Mouse (Mus musculus) natural killer cell, adult 2 months (primary cell): ENCODE results near the gene Mgat2.
"Not testable (repeated sequence)": the region's sequence is repeated elsewhere in the genome, so short reads cannot be mapped to it uniquely, and the experiment has no call there.

Source experiments
- DNase-seq, 2 experiments: peaks; one replicate each; pipeline ENCODE4 v3.0.0; 2022; ENCODE audit warnings: low spot score in 2 of 2

Gene Mgat2

DNA sequence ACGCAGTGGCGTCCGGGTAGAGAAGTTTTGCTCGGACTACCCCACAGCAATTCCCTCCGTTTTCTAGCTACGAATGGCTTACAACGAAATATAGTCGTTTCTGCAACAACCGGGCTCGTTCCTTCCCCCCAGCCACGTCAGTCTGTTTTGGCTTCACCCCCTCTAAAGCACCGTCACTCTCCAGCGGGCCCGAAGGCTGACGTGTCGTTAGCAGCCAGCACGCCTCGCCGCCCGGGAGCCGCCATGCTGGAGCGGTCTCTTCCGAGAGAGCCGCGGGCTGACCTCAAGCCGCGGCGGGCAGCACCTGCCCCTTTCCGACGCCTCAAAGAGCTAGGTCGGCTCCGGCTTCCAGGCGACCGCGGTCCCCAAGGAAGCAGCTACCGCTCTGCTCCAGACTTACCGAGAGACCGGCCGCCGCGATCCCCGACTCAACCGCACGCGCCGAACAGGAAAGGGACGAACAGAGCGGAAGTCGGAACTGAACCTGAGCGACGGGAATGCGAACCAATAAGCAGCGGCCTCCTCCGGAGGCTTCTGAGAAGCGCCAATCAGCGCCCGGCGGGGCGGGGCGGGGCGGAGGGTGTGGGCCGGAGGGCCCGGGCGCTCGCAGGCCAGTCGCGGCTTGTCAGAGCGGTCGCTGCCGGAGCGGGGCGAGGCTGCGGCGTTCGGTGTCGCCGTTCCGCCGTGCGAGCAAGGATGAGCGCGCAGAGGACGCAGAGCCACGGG is at the start of gene Mgat2, which contains the start of gene Rpl36al:
TSS of gene Mgat2 (plus strand) at position 575 of the 726 bp plus-strand sequence.
TSS of gene Rpl36al (minus strand) at position 501 of the 726 bp plus-strand sequence.
- peak; percentile 94 to 96 for DNase-seq

DNA sequence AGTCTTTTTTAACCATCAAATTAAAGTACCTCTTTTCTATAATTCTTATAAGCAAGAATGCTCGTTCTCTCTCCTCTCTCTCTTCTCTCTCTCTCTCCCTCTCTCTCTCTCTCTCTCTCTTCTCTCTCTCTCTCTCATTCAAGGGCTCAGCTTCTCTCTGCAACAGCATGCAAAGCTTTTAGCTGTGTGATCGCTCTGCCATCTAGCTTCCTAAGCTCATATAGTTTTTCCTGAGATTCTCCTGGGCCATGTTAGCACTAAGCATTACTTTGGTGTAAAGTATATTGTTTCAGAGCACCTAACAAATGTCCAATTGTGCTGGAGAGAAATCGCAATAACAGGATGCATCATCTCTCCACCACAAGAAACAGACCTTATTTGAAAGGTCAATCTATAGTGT is 44.8 kb upstream of the Mgat2 start:
- no peak for DNase-seq

DNA sequence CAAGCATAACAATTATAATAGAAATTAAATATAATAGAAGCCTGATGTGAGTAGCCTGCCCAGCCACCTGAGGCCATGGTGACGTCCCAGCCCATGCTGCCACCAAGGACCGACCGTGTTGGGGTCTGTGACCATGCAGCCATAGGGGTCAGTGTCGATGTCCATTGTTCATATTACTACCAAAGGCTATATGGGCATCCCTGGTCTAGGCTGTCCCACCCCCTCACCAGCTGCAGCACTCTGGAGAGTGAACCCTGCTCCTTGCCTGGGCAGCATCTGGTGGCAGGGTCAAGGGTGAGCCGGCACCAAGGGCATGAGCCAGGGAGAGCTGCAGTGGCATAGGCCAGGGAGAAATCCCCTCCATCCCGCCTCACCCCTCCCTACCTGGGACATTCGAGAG is 44.1 kb upstream of the Mgat2 start:
- DNase-seq, result no peak

DNA sequence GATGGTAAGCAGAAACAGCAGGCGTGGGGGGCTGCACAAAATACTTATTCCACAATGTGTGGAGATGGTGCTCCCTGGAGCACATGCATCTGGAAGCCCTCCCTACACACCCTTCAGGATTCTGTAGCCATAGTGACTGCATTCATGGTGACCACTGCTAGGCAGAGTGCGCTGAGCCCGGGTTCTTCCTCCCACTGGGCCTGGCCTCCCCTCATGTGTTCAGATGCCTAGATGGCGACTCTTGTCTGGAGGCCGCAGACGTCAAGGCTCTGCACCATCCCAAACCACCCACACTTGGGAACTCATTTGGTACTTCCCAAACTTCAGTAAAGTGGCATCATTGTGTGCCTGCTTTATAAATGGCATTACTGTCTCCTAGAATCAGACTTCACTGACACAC is 40.5 kb upstream of the Mgat2 start:
- no peak for DNase-seq

DNA sequence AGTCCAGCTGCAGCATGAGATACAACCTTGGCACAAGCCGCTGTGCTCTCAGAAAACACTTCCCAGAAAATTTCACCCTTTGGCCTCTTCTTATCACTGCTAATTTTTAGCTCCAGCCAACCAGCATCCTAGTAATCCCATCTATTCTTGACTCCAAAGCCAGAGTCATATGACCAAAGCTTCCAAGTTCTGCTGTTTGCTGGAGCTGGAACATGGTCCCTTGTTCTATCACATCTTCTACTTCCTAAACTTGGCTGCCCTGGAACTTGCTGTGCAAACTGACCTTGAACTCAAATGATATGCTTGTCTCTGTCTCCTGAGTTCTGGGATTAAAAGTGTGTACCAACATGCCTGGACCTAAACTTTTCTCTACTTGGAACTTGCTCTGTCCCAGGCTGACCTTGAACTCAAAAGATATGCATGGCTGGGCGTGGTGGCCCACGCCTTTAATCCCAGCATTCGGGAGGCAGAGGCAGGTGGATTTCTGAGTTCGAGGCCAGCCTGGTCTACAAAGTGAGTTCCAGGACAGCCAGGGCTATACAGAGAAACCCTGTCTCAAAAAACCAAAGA is 36.7 kb upstream of the Mgat2 start:
- no peak for DNase-seq

DNA sequence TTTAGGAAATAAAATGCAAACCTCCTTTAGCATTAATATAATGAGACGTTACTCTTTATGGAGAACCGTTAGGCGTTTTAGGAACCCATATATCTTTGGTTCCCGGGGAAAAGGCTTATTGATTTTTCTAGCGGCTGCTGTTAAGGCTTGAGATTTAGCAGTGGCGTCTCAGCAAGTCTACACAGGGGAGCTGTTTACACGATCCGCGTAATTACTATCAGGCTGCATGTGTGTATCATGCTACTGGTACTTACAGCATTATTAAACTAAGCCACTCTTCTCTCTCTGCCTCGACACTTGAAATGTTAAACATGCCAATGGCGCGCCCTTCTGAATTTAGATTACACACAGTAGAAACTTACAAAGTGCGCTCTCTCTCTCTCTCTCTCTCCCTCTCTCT is 33.9 kb upstream of the Mgat2 start:
- no peak for DNase-seq

GRCm38 (mm10) chr12:69155923-69156322 is 28.0 kb upstream of the Mgat2 start:
- DNase-seq, result no peak

- no peak for DNase-seq
Measured at GRCm38 (mm10) chr12:69156436-69156835, 27.5 kb upstream of the Mgat2 start.

DNA sequence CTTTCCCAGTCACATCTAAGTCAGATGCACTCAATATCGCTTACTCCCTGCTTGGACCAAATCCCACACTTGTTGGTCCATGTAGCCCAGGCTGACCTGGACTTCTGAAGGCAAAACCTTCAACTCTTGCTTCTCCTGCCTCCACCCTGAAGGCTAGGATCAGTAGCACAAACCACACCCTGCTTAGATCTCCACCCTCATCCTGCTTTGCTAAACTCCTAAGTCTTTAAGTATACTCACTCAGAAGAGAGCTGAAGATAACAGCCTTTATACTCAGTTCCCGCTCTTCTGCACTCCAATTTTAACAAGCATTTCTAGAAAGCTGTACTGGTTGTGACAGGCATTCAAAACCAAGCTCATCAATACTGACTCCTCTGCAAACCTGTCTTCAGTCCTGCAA is 26.9 kb upstream of the Mgat2 start:
- DNase-seq, result no peak

DNA sequence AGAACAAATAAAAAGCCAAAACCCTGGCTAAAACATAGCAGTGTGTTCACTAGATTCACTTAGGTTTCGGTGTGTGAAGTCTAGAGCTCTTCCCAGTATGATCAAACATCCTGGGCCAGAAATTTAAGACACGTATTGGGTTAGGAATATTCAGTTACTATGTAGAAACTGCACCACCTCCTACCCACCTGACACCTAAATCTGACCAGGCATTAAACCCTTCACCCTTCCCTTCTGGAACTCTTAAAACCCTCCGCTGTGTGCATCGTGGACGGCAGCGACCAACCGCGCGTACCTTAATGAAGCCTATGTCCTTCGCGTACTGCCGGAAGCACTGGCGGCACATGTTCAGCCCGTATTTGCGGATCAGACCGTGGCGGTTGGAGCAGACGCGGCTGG is 25.6 kb upstream of the Mgat2 start:
- DNase-seq, result no peak

GRCm38 (mm10) chr12:69158765-69159577 is 25.0 kb upstream of the Mgat2 start, which contains the start of gene Rps29:
TSS of gene Rps29 (minus strand) at chr12:69159186.
- peak; percentile 96 to 97 for DNase-seq

GRCm38 (mm10) chr12:69159578-69159940 is 24.4 kb upstream of the Mgat2 start:
- peak; percentile 5 to 47 for DNase-seq

DNA sequence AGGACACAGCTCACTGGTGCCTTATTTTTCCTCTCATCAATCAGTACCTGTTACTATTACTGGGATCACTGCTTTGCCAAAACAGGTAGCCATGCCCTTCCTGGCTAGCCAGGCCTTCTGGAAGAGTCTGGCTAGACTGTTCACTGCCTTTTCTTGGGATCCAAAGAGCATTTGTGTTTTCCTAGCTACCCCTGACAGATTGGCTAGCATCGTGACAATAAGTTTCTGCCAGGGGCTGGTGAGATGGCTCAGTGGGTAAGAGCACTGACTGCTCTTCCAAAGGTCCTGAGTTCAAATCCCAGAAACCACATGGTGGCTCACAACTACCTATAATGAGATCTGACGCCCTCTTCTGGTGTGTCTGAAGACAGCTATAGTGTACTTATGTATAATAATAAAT is 23.3 kb upstream of the Mgat2 start:
- DNase-seq, result not testable (repeated sequence)

DNA sequence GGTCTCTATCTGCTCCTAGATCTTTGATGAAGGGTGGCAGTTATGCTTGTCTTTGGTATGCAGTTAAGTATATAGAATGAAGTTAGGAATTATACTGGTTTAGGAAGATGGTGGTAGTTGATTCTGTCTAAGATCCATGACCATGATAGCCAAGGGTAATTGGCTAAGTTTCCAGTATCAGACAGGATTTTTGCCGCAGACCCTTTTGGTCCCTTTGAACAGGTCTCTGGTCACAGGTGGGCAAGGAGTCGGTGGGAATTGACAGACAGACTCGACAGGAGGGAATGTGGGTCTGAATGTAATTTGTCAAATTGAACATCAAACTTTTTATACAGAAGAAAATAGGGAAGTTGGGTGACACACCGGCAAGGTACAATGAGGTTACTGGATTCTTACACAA is 20.4 kb upstream of the Mgat2 start:
- DNase-seq, result not testable (repeated sequence)

DNA sequence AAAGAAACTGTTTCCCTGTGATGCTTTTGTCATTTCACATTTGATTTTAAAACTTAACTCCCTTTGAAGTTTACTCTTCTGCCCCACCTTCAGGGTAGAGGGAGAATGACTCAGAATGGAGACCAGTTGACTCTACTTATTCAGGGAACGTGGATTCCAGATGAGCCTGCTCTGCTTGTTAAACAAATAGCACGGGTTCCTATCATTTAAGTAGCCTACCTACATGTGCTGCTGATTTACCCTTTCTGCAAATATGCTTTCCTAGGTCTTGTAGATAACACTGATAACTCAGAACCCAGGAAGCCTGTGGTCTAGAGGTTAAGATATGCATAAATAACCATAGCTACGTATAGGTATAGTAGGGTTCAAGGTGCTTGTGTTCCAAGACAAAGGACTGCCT is 19.1 kb upstream of the Mgat2 start:
- no peak for DNase-seq

GRCm38 (mm10) chr12:69166861-69167581 is 16.9 kb upstream of the Mgat2 start:
- not testable (repeated sequence) for DNase-seq

- no peak for DNase-seq
Measured at GRCm38 (mm10) chr12:69167656-69168460, 16.1 kb upstream of the Mgat2 start.

GRCm38 (mm10) chr12:69168461-69169106 is 15.4 kb upstream of the Mgat2 start, which contains the start of gene Lrr1:
TSS of gene Lrr1 (plus strand) at chr12:69168814.
- DNase-seq, result peak; percentile 89 to 90

- DNase-seq, result no peak
Measured at GRCm38 (mm10) chr12:69171307-69171706, 12.7 kb upstream of the Mgat2 start.

DNA sequence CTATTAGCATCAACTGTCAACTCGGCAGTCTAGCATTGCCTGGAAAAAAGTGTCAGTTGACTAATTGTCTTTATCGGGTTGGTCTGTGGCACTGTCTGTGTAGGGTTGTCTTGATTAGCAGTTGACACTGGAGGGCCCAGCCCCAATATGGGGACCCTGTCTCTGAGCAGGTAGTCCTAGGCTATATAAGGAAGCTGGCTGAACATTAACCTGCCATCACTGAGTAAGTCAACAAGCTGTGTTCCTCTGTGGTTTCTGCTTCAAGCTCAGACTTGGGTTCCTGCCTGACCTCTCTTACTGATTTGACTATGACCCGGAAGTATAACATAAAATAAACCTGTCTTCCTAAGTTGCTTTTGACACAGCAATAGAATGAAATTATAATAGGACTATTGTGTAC is 8.0 kb upstream of the Mgat2 start:
- no peak for DNase-seq

DNA sequence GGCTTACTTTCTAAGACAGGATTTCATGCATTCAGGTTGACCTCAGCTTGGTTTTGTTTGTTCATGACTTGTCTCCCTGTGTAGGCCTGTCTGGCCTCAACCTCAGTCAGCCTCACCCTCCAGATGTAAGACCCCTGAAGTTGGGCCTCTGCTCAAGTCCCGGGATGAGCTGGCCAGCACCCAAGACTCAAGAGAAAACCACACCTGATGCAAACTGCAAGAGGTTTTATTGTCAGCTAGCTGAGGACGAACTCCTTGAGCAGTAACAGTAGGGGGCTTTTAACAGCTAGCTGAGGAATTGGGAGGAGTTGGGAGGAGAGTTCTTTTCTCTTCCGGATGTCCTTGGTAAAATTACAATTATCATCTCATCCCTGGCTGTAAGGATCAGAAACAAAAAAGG is 6.4 kb upstream of the Mgat2 start:
- DNase-seq, result no peak
